Mouse (Mus musculus) liver, adult (tissue): ENCODE data around the gene Faf2.

ENCODE experiments used
- GATA4 ChIP-seq: IDR thresholded peaks from 2 replicates; pipeline ENCODE4 v1.6.1; 2014; ENCODE audit warnings: mild to moderate bottlenecking, low read length; ENCODE audit not compliant: insufficient replicate concordance

The Faf2 gene

GRCm38 (mm10) chr13:54596107-54596690 lies 25.4 kb upstream of the Faf2 start:
- TF ChIP-seq GATA4: no peak

DNA sequence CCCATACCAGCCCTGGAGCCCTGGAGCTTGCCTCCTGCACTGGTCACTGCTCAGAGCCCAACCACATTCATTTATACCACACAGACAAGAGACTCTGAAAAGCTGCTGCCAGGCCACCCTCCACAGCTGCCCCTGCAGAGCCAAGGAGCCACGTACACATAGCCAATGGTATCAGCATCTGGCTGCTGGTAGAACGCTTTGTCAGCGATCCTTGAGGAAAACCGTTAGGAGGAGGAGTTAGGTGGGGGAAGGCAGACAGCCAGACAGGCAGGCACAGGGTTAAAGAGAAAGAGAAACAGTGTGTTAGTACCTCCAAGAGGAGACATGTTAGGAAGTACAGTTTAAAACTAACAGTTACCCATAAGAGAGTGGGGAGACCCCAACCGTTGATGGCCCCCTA lies 24.7 kb upstream of the Faf2 start:
- TF ChIP-seq GATA4: no peak

DNA sequence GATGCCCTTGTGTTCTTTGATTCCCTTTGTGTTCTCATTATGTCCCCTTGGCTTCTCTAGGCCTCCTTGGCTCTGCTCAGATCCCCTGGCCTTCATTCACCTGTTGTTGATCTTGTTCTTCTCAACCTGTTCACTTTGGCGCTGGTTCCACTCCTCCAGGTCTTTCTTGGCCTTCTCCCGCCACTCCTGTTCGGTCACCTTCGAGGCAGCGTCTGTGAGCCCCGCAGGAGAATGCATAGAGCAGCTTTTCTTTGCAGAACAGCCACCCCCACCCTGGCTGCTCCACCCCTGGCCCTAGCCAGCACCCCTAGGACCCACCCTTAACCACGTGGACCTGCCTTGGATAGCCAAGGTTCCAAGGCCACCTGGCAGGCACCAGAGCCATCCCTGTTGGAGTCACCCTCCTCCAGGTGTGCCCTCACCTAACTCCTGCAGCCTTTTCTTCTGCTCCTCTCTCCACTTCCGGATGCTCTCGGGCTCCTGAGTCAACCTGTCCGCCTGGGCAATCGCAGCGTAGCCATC lies 22.9 kb upstream of the Faf2 start:
- TF ChIP-seq GATA4: no peak

- no peak for TF ChIP-seq GATA4
These were observed 18.9 kb upstream of the Faf2 start for GRCm38 (mm10) chr13:54602639-54603111.

DNA sequence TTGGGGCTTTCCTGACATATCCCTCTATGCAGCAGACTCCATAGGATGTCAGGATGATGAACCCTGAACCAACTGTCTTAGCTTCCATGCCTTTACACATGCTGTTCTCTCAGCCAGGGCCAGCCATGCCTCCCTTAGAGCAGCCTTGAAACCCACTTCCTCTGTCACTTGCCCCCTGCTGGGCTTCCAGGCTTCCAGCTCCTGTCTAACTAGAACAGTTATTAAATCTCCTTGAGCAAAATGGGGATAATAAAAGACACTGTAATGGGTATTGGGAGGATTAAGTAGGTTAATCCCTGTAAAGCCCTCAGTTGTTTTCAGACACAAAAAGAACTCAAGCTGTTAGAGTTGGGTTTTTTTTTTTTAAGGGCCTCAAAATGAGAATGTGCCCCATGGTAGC lies 18.1 kb upstream of the Faf2 start:
- TF ChIP-seq GATA4: no peak

DNA sequence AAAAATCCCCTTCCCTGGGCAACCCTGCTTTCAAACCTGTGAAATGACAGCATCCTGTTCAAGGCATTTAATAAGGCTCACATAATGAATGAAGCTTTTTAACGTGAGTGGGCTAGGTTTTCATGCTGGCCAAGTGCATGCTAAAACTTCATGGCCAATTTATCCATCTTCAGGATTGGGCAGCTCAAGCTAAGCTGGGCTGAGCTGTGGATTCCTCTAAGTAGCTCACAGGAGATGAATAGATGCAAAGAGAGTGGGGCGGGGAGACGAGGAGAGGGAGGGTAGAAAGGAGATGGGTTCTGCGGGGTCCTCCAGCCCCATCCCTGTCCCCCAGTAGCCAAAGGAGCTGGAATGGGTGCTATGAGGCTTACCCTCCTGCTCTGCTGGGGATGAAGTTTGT lies 17.4 kb upstream of the Faf2 start:
- TF ChIP-seq GATA4: no peak

DNA sequence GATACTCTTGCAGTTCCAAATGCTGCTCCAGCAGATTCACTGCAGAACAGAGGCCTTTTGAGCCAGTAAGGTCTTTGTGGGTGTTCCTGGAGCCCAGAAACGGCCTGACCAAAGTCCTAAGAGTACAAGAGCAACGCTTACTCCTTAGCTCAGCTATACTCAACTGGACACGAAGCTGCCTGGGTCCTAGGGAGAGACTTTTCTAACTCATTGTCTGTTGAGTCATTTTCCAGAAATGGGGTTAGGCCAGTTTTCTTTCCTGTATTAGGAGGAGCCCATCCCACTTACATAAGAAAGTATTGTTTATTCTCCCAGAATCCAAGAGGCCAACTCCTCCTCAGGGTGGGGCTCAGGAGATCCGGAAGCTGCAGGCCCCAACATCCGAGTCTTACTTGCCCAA lies 16.2 kb upstream of the Faf2 start:
- no peak for TF ChIP-seq GATA4

- TF ChIP-seq GATA4: no peak
These were observed 14.4 kb upstream of the Faf2 start for GRCm38 (mm10) chr13:54607204-54607603.

DNA sequence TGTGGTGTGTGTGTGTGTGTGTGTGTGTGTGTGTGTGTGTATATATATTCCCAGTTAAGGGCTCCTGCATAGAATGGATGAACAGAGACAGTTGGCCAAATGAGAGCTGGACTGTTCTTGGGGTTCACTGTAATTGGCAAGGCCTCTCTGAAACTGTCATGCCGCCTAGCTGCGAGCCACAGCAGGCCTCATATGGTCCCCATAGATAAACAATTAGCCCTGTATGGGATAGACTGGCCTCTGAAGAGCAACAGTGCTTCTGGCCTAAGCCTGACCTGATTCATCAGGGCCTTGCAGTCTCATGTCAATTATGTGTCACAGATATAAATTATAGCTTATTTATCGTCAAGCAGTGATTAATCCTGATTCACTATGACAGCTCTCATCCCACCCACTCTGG lies 13.6 kb upstream of the Faf2 start:
- TF ChIP-seq GATA4: no peak

- no peak for TF ChIP-seq GATA4
These were observed 12.9 kb upstream of the Faf2 start for GRCm38 (mm10) chr13:54608666-54609065.

DNA sequence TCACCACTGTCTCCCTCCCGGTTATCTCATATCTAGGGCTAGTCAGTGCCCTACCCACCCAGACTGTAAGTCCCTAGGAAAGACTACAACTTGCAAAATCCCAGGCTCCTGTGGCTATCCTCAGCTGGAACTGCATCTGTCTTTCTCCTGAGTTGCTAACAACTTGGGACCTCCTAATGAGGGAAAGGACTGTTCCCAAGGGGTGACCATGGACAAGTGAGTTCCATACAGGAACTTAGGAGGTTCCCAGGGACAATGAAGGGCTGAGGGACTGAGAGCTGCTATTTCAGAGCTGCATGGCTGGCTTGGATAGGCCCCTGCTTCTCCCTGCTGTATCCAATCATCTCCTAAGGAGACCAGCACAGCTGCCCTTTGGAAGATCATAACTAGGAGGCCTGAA lies 12.3 kb upstream of the Faf2 start:
- TF ChIP-seq GATA4: no peak

DNA sequence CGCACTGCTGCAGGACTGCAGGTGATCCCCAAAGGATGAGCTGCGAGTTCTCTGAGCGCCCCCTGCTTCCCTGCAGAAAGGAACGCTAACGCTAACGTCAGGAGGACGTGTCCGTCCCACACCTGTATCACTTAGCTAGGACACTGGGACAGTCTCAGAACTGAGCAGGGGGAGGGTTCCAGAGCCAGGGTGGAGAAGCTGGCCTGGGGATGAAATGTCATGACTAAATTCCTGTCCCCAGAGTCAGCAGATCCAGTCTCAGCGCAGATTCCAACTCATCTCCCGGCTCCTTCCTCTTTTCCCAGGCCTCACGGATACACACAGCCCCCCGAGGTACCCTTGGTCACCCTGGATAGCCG lies 11.0 kb upstream of the Faf2 start:
- TF ChIP-seq GATA4: no peak

- TF ChIP-seq GATA4: no peak
These were observed 10.4 kb upstream of the Faf2 start, which contains the start of gene Cltb for GRCm38 (mm10) chr13:54610972-54611754. Gene Cltb (minus strand): TSS chr13:54611344.

GRCm38 (mm10) chr13:54616307-54616706 lies 5.3 kb upstream of the Faf2 start:
- no peak for TF ChIP-seq GATA4

- no peak for TF ChIP-seq GATA4
These were observed 4.6 kb upstream of the Faf2 start for GRCm38 (mm10) chr13:54616998-54617397.

DNA sequence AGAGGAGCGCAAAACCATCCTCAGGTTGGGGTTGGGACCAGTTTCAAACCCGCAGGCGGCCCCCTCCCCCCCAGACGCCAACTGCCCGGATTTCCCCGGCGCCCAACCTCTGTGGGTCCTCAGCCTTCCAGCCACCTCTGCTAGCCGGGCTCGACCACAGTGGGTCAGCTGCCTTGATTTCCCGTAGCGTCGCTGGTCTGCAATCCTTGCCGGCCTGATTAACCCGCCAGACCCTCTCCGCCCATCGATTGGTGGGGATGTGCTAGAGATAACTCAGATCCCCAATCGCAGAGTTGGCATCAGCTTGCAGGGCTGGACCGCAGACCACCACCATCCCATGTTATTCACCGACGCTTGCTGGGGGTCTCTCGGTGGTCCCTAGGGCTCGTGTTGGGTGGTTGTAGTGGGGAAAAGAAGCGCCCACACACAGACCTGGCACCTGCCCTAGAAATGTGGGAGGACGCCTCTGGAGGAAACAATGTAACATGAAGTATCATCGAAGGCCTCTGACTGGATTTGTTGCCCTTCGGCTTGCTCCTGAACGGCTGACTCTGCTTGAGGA lies 457 bp downstream of the Faf2 start:
- TF ChIP-seq GATA4: no peak
